Mouse (Mus musculus): Measurements from ENCODE around the gene Safb2. TPM values are rescaled to one million over a fixed set of nuclear protein-coding genes. Genes with fewer than 3 reads are reported as not detected.

The Safb2 gene
- polyA plus RNA-seq, 1 experiment from 2014 or later = 35.7 TPM

DNA sequence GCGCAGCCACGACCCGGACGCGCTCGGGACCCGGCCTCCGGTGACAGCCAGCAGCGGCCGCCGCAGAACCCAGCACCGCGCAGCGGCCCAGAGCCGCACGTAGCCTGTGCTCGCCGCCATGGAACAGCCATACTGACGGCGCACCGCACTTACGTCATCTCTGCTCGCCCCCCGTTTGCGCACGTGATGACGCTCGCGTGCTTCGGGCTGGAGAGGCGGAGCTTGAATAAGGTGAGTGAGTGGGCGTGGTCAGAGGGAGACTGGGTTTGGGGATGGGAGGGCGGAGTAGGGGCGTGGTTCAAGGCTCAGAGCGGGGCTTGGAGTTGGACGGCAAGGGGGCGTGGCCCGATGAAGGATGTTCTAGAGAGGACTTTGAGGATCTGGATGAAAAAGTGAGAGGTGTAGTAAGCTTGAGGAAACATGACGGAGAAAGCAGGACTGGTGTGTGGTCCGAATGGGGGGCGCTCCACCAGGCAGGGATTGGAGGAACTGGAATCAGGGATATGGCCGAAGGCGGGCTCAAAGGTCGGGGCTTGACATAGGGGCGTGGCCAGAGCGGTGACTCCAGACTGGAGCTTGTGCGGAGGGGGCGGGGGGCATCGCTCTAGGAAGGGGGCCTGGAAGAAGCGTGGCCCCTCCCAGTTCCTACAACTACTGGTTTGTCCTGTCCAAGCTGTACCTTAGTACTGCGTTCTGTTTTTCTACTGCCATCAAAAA is 42.5 kb upstream of the Safb2 start, which contains the start of gene Lonp1:
Lonp1 (minus strand) TSS at position 134 of the 717 bp plus-strand sequence.
- peak; percentile 92 for ATAC-seq (replicated peaks; ENCODE audit: low FRiP score, low read depth)
- under 1% methylated on average over 51 of the region's 51 CpGs for WGBS
- no peak for TF ChIP-seq CTCF (IDR thresholded peaks at IDR 0.05; ENCODE audit: low read depth)

DNA sequence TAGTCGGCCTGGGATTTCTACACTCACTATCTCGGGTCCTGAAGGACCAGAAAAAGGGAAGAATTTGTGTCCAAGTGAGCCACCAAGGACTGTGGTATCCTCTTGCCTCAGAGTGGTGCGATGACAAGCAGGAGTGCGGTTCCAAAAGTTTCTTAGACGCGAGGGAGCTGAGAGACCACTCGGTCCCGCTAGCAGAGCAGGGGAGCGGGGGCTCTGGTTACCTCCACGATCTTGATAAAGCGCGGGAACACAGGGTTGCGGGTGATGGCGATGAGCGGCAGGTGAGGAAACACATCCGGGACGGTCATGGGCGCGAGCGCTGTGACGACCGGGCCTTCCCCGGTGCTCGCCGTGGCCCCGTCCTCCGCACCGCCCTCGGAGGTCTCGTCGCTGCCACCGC is 41.9 kb upstream of the Safb2 start:
- H3K27ac ChIP-seq = 0 out of 2 replicates have a peak overlapping the region, but pooled peaks have one; percentile 47
- peak overlapping the region; percentile 83 for H3K9ac ChIP-seq (ENCODE audit: low read depth, low read length)
- no peaks in the 10 kb centered on the region for H3K9me3 ChIP-seq (replicated peaks; ENCODE audit: low read length)
- TF ChIP-seq CTCF (IDR thresholded peaks at IDR 0.05; ENCODE audit: low read depth) = no peak
- peak overlapping the region; percentile 87 for H3K4me2 ChIP-seq (ENCODE audit: low read length)
- H3K4me1 ChIP-seq (replicated peaks; ENCODE audit: insufficient read depth, low read length) = 0 out of 2 replicates have a peak, but pooled peaks cover 8% of the 10 kb centered on the region
- no peak; the same call in 1 of the 2 replicates for ATAC-seq (replicated peaks; ENCODE audit: low FRiP score, low read depth)
- under 1% methylated on average over 32 of the region's 32 CpGs for WGBS
- H3K27me3 ChIP-seq (ENCODE audit: insufficient read depth, low read length) = no peaks in the 10 kb centered on the region
- H3K4me3 ChIP-seq (replicated peaks; ENCODE audit: low read depth, low read length) = peak overlapping the region; percentile 79
- H3K36me3 ChIP-seq (ENCODE audit: insufficient read depth, low read length) = 0 out of 2 replicates have a peak, but pooled peaks cover 12% of the 10 kb centered on the region
- no peak for DNase-seq (ENCODE audit: low spot score)

More for the DNA sequence above, 42.5 kb upstream of the Safb2 start, which contains the start of gene Lonp1:
- Histone ChIP-seq H3K9me3 (replicated peaks; ENCODE audit: low read length) (no peaks in the 10 kb centered on the region), H3K4me1 (replicated peaks; ENCODE audit: insufficient read depth, low read length) (0 out of 2 replicates have a peak, but pooled peaks cover 8% of the 10 kb centered on the region), H3K4me3 (replicated peaks; ENCODE audit: low read depth, low read length) (peak within 1 kb of the TSS; percentile 79), H3K4me2 (ENCODE audit: low read length) (peak within 1 kb of the TSS; percentile 87), H3K27ac (peak within 1 kb of the TSS; percentile 87), H3K36me3 (ENCODE audit: insufficient read depth, low read length) (0 out of 2 replicates have a peak, but pooled peaks cover 8% of the 10 kb centered on the region), H3K9ac (ENCODE audit: low read depth, low read length) (peak within 1 kb of the TSS; percentile 83), H3K27me3 (ENCODE audit: insufficient read depth, low read length) (no peaks in the 10 kb centered on the region)
- DNase-seq (ENCODE audit: low spot score) = peak; percentile 99

DNA sequence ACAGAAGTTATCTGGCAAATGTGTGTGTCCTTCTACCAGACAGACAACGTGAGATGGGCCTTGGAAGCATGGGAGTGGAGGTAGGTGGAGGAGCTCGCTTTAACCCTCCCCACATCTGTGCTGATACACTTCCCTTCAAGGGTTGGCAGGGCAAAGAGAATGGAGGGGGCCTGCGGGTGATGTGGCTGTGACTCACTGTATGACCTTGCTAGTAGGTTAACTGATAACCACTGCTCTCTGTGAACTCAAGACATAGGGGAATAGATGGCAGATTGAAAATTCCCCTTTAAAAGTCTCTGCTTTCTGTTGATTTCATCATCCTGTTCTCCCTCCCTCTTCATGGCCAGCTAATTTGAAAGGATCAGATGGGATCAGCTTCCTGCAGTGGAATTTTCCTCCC is 41.1 kb upstream of the Safb2 start:
- Histone ChIP-seq H3K36me3 (ENCODE audit: insufficient read depth, low read length) (0 out of 2 replicates have a peak, but pooled peaks cover 12% of the 10 kb centered on the region), H3K27me3 (ENCODE audit: insufficient read depth, low read length) (no peaks in the 10 kb centered on the region), H3K9me3 (replicated peaks; ENCODE audit: low read length) (no peaks in the 10 kb centered on the region), H3K4me3 (replicated peaks; ENCODE audit: low read depth, low read length) (no peak overlapping the region), H3K9ac (ENCODE audit: low read depth, low read length) (no peak overlapping the region), H3K4me2 (ENCODE audit: low read length) (peak overlapping the region; percentile 87), H3K27ac (no peak overlapping the region), H3K4me1 (replicated peaks; ENCODE audit: insufficient read depth, low read length) (0 out of 2 replicates have a peak, but pooled peaks cover 8% of the 10 kb centered on the region)
- WGBS = 85% methylated on average over 3 of the region's 3 CpGs
- TF ChIP-seq CTCF (IDR thresholded peaks at IDR 0.05; ENCODE audit: low read depth) = no peak
- no peak for DNase-seq (ENCODE audit: low spot score)
- ATAC-seq (replicated peaks; ENCODE audit: low FRiP score, low read depth) = no peak

DNA sequence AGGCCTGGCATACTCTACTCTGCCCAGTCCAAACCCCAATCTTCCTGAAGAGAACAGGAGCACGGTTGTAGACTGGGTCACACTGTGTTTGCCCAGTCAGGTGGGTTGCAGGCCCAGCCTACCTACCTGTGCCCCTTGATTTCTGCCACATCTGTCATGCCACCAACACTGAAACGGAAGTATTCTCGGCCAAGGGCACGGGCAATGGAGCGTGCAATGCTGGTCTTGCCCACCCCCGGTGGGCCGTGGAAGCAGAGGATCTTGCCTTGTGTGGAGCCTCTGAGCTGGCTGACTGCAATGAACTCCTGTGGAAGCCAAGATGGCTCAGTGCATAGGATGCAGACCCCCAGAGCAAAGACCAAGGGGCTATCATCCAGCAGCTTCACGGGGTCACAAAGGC is 33.2 kb upstream of the Safb2 start:
- 66% methylated on average over 8 of the region's 8 CpGs for WGBS
- H3K36me3 ChIP-seq (ENCODE audit: insufficient read depth, low read length) = peaks cover 61% of the 10 kb centered on the region

DNA sequence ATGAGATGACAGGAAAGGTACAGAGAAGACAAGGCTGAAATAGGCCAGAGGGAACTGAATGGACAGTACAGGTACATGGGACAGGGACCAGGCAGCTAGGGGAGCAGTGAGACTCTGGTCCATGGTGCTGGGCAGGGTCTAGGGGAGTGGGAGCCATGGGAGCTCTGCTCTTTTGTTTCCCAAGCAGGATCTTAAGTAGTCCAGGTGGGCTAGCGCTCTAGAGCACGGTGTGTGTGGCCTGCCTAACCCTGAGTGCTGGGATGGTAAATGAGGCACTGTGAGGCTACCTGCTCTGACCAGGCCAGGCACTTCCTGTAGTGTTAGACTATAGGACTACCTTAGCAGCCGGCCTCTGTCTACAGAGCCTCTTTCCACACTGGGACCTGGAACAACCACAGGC is 32.3 kb upstream of the Safb2 start:
- WGBS = 84% methylated on average over 3 of the region's 3 CpGs
- Histone ChIP-seq H3K9ac (ENCODE audit: low read depth, low read length) (no peak overlapping the region), H3K4me3 (replicated peaks; ENCODE audit: low read depth, low read length) (no peak overlapping the region), H3K27me3 (ENCODE audit: insufficient read depth, low read length) (no peaks in the 10 kb centered on the region), H3K4me2 (ENCODE audit: low read length) (no peak overlapping the region), H3K9me3 (replicated peaks; ENCODE audit: low read length) (no peaks in the 10 kb centered on the region), H3K36me3 (ENCODE audit: insufficient read depth, low read length) (peaks cover 54% of the 10 kb centered on the region), H3K27ac (no peak overlapping the region), H3K4me1 (replicated peaks; ENCODE audit: insufficient read depth, low read length) (peaks cover 7% of the 10 kb centered on the region)
- no peak for ATAC-seq (replicated peaks; ENCODE audit: low FRiP score, low read depth)
- DNase-seq (ENCODE audit: low spot score) = no peak
- TF ChIP-seq CTCF (IDR thresholded peaks at IDR 0.05; ENCODE audit: low read depth) = no peak

More for the DNA sequence above, 33.2 kb upstream of the Safb2 start:
- no peaks in the 10 kb centered on the region for H3K27me3 ChIP-seq (ENCODE audit: insufficient read depth, low read length)
- TF ChIP-seq CTCF (IDR thresholded peaks at IDR 0.05; ENCODE audit: low read depth) = no peak
- no peak overlapping the region for H3K27ac ChIP-seq
- ATAC-seq (replicated peaks; ENCODE audit: low FRiP score, low read depth) (no peak), DNase-seq (ENCODE audit: low spot score) (no peak)
- H3K4me1 ChIP-seq (replicated peaks; ENCODE audit: insufficient read depth, low read length) = peaks cover 7% of the 10 kb centered on the region
- no peak overlapping the region for H3K4me2 ChIP-seq (ENCODE audit: low read length)
- H3K9ac ChIP-seq (ENCODE audit: low read depth, low read length) = no peak overlapping the region
- H3K4me3 ChIP-seq (replicated peaks; ENCODE audit: low read depth, low read length) = no peak overlapping the region
- H3K9me3 ChIP-seq (replicated peaks; ENCODE audit: low read length) = no peaks in the 10 kb centered on the region

DNA sequence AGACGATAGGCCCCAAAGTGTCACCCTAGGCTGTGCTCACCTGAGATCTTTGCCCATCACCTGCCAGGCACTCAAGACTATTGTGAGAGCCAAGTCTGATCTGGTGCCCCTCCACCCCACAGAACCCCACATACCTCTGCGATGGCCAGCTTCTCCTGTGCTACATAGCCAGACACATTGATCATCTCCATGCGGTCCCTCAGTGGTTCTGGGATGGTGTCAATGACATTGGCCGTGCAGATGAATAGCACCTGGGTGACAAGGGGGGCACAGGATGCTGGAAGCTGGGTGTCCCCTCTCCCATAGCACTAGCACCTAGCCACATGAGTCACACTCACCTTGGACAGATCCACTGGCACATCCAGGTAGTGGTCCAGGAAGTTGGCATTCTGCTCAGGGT is 31.4 kb upstream of the Safb2 start:
- no peak for TF ChIP-seq CTCF (IDR thresholded peaks at IDR 0.05; ENCODE audit: low read depth)
- Histone ChIP-seq H3K4me1 (replicated peaks; ENCODE audit: insufficient read depth, low read length) (peaks cover 7% of the 10 kb centered on the region), H3K9me3 (replicated peaks; ENCODE audit: low read length) (no peaks in the 10 kb centered on the region), H3K27ac (no peak overlapping the region), H3K4me3 (replicated peaks; ENCODE audit: low read depth, low read length) (no peak overlapping the region), H3K27me3 (ENCODE audit: insufficient read depth, low read length) (no peaks in the 10 kb centered on the region), H3K36me3 (ENCODE audit: insufficient read depth, low read length) (peaks cover 51% of the 10 kb centered on the region), H3K4me2 (ENCODE audit: low read length) (no peak overlapping the region), H3K9ac (ENCODE audit: low read depth, low read length) (no peak overlapping the region)
- ATAC-seq (replicated peaks; ENCODE audit: low FRiP score, low read depth) (no peak), DNase-seq (ENCODE audit: low spot score) (no peak)
- 87% methylated on average over 4 of the region's 4 CpGs for WGBS
